Mouse (Mus musculus): Measurements from ENCODE around the gene Fn3k. TPM values are rescaled to one million over a fixed set of nuclear protein-coding genes. Genes with fewer than 3 reads are reported as not detected.

Gene Fn3k
- total and polyA plus RNA-seq, 2 experiments: 13.4 to 17.1 TPM

- no peaks in the 10 kb centered on the region for H3K79me2 ChIP-seq (ENCODE audit: control insufficient read depth, insufficient read depth, low read length)
- no peak for TF ChIP-seq CTCF (IDR thresholded peaks at IDR 0.05; ENCODE audit: low read depth, low read length)
- no peak for TF ChIP-seq POLR2A (IDR thresholded peaks at IDR 0.05; ENCODE audit: extremely low read depth, insufficient read depth, low read length)
- H3K27me3 ChIP-seq (ENCODE audit: control insufficient read depth, insufficient read depth, low read length): no peaks in the 10 kb centered on the region
- peaks cover 8% of the 10 kb centered on the region for H3K4me1 ChIP-seq (ENCODE audit: control insufficient read depth, insufficient read depth, low read length)
- H3K36me3 ChIP-seq (ENCODE audit: control insufficient read depth, insufficient read depth, low read length): peaks cover 4% of the 10 kb centered on the region; the same call in 1 of the 2 replicates
- no peak for DNase-seq (ENCODE audit: extremely low read depth, low read depth, low spot score)
- no peak overlapping the region for H3K27ac ChIP-seq (replicated peaks; ENCODE audit: insufficient read depth, low read depth, low read length)
- 92% methylated on average over 4 of the region's 4 CpGs for WGBS
- H3K9ac ChIP-seq (ENCODE audit: low read depth, low read length): no peak overlapping the region
- H3K4me3 ChIP-seq (ENCODE audit: insufficient read depth, low read depth, low read length): no peak overlapping the region
These were observed 6.9 kb downstream of the Fn3k start for GRCm38 (mm10) chr11:121441653-121442052.

DNA sequence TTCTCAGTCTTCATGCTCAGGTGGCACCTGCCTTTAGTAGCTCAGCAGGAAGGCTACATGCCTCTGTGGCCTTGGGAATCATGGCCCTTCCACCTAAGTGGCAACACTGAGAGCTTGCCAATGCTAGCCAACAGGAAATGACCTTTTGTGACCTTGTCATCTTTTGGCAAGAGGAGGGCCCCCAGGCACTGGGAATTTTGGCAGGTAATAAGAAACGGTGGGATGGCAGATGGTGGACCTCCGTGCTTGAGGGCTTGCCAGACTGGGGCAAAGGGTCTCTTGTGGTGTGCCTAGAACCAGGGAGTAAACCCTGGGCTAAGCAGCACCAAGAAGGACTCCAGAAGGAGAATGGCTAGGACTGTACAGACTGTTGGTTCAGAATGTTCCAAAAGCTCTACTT, 7.4 kb downstream of the Fn3k start:
- H3K4me1 ChIP-seq (ENCODE audit: control insufficient read depth, insufficient read depth, low read length): peaks cover 8% of the 10 kb centered on the region
- DNase-seq (ENCODE audit: extremely low read depth, low read depth, low spot score): no peak
- no peak overlapping the region for H3K4me3 ChIP-seq (ENCODE audit: insufficient read depth, low read depth, low read length)
- peaks cover 4% of the 10 kb centered on the region; the same call in 1 of the 2 replicates for H3K36me3 ChIP-seq (ENCODE audit: control insufficient read depth, insufficient read depth, low read length)
- no peak overlapping the region for H3K9ac ChIP-seq (ENCODE audit: low read depth, low read length)
- 62% methylated on average over 2 of the region's 2 CpGs for WGBS
- no peak overlapping the region for H3K27ac ChIP-seq (replicated peaks; ENCODE audit: insufficient read depth, low read depth, low read length)
- H3K79me2 ChIP-seq (ENCODE audit: control insufficient read depth, insufficient read depth, low read length): no peaks in the 10 kb centered on the region
- TF ChIP-seq POLR2A (IDR thresholded peaks at IDR 0.05; ENCODE audit: extremely low read depth, insufficient read depth, low read length) (no peak), CTCF (IDR thresholded peaks at IDR 0.05; ENCODE audit: low read depth, low read length) (no peak)
- no peaks in the 10 kb centered on the region for H3K27me3 ChIP-seq (ENCODE audit: control insufficient read depth, insufficient read depth, low read length)

DNA sequence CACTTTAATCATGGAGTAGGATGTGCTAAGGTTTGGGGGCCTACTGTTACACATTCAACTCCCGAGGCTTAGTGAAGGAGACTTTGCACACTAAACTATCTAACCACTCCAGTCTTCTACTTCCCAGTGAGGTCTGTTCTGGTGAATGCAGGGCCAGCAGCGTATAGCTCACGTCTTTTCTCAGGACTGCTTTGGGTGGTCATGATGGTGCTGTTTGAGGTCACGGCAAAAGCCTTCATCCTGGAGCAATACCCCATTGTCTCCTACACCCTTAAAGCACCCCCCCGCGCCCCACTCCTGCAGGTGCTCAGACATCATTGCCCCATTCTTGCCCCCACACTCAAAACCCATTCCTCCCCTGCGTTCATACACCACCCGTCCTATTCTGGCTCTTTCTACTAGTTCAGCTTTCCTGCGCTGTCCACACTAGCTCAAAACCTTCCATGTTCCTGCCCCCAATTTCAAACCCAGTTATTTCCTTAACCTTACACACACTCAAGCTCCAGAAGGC, 16.6 kb downstream of the Fn3k start:
- Histone ChIP-seq H3K79me2 (ENCODE audit: control insufficient read depth, insufficient read depth, low read length) (no peaks in the 10 kb centered on the region), H3K27me3 (ENCODE audit: control insufficient read depth, insufficient read depth, low read length) (no peaks in the 10 kb centered on the region), H3K27ac (replicated peaks; ENCODE audit: insufficient read depth, low read depth, low read length) (no peak overlapping the region), H3K4me3 (ENCODE audit: insufficient read depth, low read depth, low read length) (no peak overlapping the region), H3K9ac (ENCODE audit: low read depth, low read length) (no peak overlapping the region), H3K36me3 (ENCODE audit: control insufficient read depth, insufficient read depth, low read length) (peaks cover 2% of the 10 kb centered on the region; the same call in 1 of the 2 replicates), H3K4me1 (ENCODE audit: control insufficient read depth, insufficient read depth, low read length) (peaks cover 3% of the 10 kb centered on the region)
- 47% methylated on average over 9 of the region's 9 CpGs for WGBS
- TF ChIP-seq CTCF (IDR thresholded peaks at IDR 0.05; ENCODE audit: low read depth, low read length) (no peak), POLR2A (IDR thresholded peaks at IDR 0.05; ENCODE audit: extremely low read depth, insufficient read depth, low read length) (no peak)
- DNase-seq (ENCODE audit: extremely low read depth, low read depth, low spot score): no peak

DNA sequence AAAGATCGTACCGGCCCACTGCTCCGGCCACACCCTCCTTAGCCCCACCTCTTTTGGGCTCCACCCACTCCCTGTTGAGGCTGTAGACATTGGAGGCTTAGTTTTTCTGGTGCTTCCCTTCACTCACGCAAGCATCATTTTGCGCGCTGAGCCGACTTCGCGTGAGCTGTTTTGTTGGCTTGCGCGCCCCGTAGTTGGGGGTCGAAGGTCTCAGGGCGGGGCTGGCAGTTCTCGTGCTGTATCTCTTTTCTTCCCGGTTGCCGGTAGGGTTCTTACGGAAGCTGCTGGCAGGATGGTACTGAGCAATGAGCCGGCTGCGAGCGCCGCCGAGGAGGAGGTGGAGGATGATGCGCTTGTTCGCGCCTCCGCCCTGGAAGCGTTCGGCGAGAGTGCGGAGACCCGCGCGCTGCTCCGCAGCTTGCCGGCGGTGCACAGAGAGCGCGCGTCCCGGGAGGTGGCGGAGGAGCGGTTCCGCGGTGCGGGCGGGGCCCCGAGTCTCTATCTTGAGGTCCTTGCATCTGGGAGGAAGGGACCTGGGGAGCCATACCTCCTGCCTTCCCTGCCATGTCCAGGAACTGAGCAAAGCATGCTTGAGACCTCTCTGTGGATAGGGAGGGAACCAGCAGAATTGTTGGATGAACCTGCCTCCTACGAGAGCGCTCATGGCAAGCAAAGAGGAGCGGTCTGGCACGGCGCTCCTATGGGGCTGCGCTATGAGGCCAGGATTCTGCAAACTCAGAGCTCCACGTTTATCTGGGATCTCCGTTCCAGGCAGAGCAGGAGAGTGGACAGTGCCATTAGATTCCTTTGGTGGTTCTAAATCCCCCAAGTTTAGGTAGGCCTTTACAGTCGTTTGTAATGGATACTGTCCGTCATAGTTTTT, 17.3 kb downstream of the Fn3k start, which contains the start of gene Tbcd:
TSS of gene Tbcd (plus strand) at position 197 of the 883 bp plus-strand sequence.
- peaks cover 3% of the 10 kb centered on the region for H3K4me1 ChIP-seq (ENCODE audit: control insufficient read depth, insufficient read depth, low read length)
- DNase-seq (ENCODE audit: extremely low read depth, low read depth, low spot score): peak; percentile 82
- peaks cover 2% of the 10 kb centered on the region; the same call in 1 of the 2 replicates for H3K36me3 ChIP-seq (ENCODE audit: control insufficient read depth, insufficient read depth, low read length)
- under 1% methylated on average over 58 of the region's 58 CpGs for WGBS
- H3K27ac ChIP-seq (replicated peaks; ENCODE audit: insufficient read depth, low read depth, low read length): 0 out of 2 replicates have a peak within 1 kb of the TSS, but pooled peaks have one; percentile 5
- H3K4me3 ChIP-seq (ENCODE audit: insufficient read depth, low read depth, low read length): peak within 1 kb of the TSS; percentile 84
- H3K27me3 ChIP-seq (ENCODE audit: control insufficient read depth, insufficient read depth, low read length): no peaks in the 10 kb centered on the region
- TF ChIP-seq CTCF (IDR thresholded peaks at IDR 0.05; ENCODE audit: low read depth, low read length): no peak
- no peak for TF ChIP-seq POLR2A (IDR thresholded peaks at IDR 0.05; ENCODE audit: extremely low read depth, insufficient read depth, low read length)
- H3K79me2 ChIP-seq (ENCODE audit: control insufficient read depth, insufficient read depth, low read length): no peaks in the 10 kb centered on the region
- H3K9ac ChIP-seq (ENCODE audit: low read depth, low read length): peak within 1 kb of the TSS; percentile 69

DNA sequence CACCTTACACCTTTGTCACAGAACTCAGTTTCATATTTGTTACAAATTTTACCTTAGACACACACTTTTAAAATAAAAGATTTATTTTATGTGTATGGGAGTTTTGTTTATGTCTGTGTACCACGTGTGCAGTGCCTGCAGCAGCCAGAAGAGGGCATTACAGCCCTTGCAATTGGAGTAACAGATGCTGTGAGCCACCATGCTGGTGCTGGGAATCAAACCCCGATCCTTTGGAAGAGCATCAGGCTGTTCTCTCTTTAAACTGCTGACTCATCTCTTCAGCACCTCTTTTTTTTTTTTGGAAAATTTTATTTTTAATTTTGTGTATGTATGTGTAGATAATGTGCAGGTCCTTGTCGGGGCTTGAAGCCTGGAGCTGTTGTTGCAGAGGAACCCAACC, 23.2 kb downstream of the Fn3k start:
- no peak for TF ChIP-seq POLR2A (IDR thresholded peaks at IDR 0.05; ENCODE audit: extremely low read depth, insufficient read depth, low read length)
- TF ChIP-seq CTCF (IDR thresholded peaks at IDR 0.05; ENCODE audit: low read depth, low read length): peak; percentile 44
- Histone ChIP-seq H3K4me1 (ENCODE audit: control insufficient read depth, insufficient read depth, low read length) (no peaks in the 10 kb centered on the region), H3K27me3 (ENCODE audit: control insufficient read depth, insufficient read depth, low read length) (no peaks in the 10 kb centered on the region), H3K9ac (ENCODE audit: low read depth, low read length) (no peak overlapping the region), H3K79me2 (ENCODE audit: control insufficient read depth, insufficient read depth, low read length) (no peaks in the 10 kb centered on the region), H3K4me3 (ENCODE audit: insufficient read depth, low read depth, low read length) (no peak overlapping the region), H3K36me3 (ENCODE audit: control insufficient read depth, insufficient read depth, low read length) (peaks cover 20% of the 10 kb centered on the region), H3K27ac (replicated peaks; ENCODE audit: insufficient read depth, low read depth, low read length) (no peak overlapping the region)
- WGBS: 92% methylated on average over 3 of the region's 3 CpGs
- DNase-seq (ENCODE audit: extremely low read depth, low read depth, low spot score): no peak
